Mouse (Mus musculus): ENCODE data around the gene Tbc1d4. TPM values are rescaled to one million over a fixed set of nuclear protein-coding genes. Genes with fewer than 3 reads are reported as not detected.

Tbc1d4 gene
- polyA plus RNA-seq, 1 experiment from 2014 or later = 5.9 TPM

- Histone ChIP-seq H3K9me3 (ENCODE audit: control insufficient read depth, low read length) (no peaks in the 10 kb centered on the region), H3K4me1 (replicated peaks; ENCODE audit: control insufficient read depth, insufficient read depth, low read length) (no peaks in the 10 kb centered on the region), H3K27me3 (ENCODE audit: control insufficient read depth, insufficient read depth, low read length) (no peaks in the 10 kb centered on the region), H3K27ac (no peak overlapping the region), H3K9ac (no peak overlapping the region), H3K36me3 (replicated peaks; ENCODE audit: control insufficient read depth, insufficient read depth) (no peaks in the 10 kb centered on the region), H3K4me2 (replicated peaks) (no peak overlapping the region), H3K4me3 (replicated peaks; ENCODE audit: low read length) (no peak overlapping the region)
- DNase-seq (ENCODE audit: low spot score) = no peak
- ATAC-seq (ENCODE audit: low FRiP score) = no peak
- 86% methylated on average over 20 of the region's 20 CpGs for WGBS
These were observed 60.0 kb downstream of the Tbc1d4 start for GRCm38 (mm10) chr14:101548885-101549573.

- H3K4me3 ChIP-seq (replicated peaks; ENCODE audit: low read length) = no peak overlapping the region
- DNase-seq (ENCODE audit: low spot score) (no peak), ATAC-seq (ENCODE audit: low FRiP score) (no peak)
- H3K9me3 ChIP-seq (ENCODE audit: control insufficient read depth, low read length) = no peaks in the 10 kb centered on the region
- H3K9ac ChIP-seq = no peak overlapping the region
- 0 out of 2 replicates have a peak, but pooled peaks cover 6% of the 10 kb centered on the region for H3K4me1 ChIP-seq (replicated peaks; ENCODE audit: control insufficient read depth, insufficient read depth, low read length)
- no peaks in the 10 kb centered on the region for H3K36me3 ChIP-seq (replicated peaks; ENCODE audit: control insufficient read depth, insufficient read depth)
- no peaks in the 10 kb centered on the region for H3K27me3 ChIP-seq (ENCODE audit: control insufficient read depth, insufficient read depth, low read length)
- 75% methylated on average over 9 of the region's 9 CpGs for WGBS
- no peak overlapping the region for H3K4me2 ChIP-seq (replicated peaks)
- no peak overlapping the region for H3K27ac ChIP-seq
These were observed 67.1 kb downstream of the Tbc1d4 start for GRCm38 (mm10) chr14:101541863-101542262.

- Histone ChIP-seq H3K9ac (no peak overlapping the region), H3K4me2 (replicated peaks) (no peak overlapping the region), H3K9me3 (ENCODE audit: control insufficient read depth, low read length) (no peaks in the 10 kb centered on the region), H3K27ac (no peak overlapping the region), H3K4me1 (replicated peaks; ENCODE audit: control insufficient read depth, insufficient read depth, low read length) (0 out of 2 replicates have a peak, but pooled peaks cover 6% of the 10 kb centered on the region), H3K4me3 (replicated peaks; ENCODE audit: low read length) (no peak overlapping the region), H3K36me3 (replicated peaks; ENCODE audit: control insufficient read depth, insufficient read depth) (no peaks in the 10 kb centered on the region), H3K27me3 (ENCODE audit: control insufficient read depth, insufficient read depth, low read length) (no peaks in the 10 kb centered on the region)
- DNase-seq (ENCODE audit: low spot score) (no peak), ATAC-seq (ENCODE audit: low FRiP score) (no peak)
- WGBS = 90% methylated on average over 5 of the region's 5 CpGs
These were observed 67.8 kb downstream of the Tbc1d4 start for GRCm38 (mm10) chr14:101541141-101541540.

- Histone ChIP-seq H3K9ac (no peak overlapping the region), H3K27ac (no peak overlapping the region), H3K27me3 (ENCODE audit: control insufficient read depth, insufficient read depth, low read length) (no peaks in the 10 kb centered on the region), H3K36me3 (replicated peaks; ENCODE audit: control insufficient read depth, insufficient read depth) (no peaks in the 10 kb centered on the region), H3K9me3 (ENCODE audit: control insufficient read depth, low read length) (no peaks in the 10 kb centered on the region), H3K4me3 (replicated peaks; ENCODE audit: low read length) (no peak overlapping the region), H3K4me1 (replicated peaks; ENCODE audit: control insufficient read depth, insufficient read depth, low read length) (0 out of 2 replicates have a peak, but pooled peaks cover 6% of the 10 kb centered on the region), H3K4me2 (replicated peaks) (no peak overlapping the region)
- no peak for DNase-seq (ENCODE audit: low spot score)
- ATAC-seq (ENCODE audit: low FRiP score) = no peak
- 100% methylated on average over 3 of the region's 3 CpGs for WGBS
These were observed 68.5 kb downstream of the Tbc1d4 start for GRCm38 (mm10) chr14:101540466-101540865.

GRCm38 (mm10) chr14:101537906-101538305 is 71.1 kb downstream of the Tbc1d4 start:
- Histone ChIP-seq H3K4me1 (replicated peaks; ENCODE audit: control insufficient read depth, insufficient read depth, low read length) (0 out of 2 replicates have a peak, but pooled peaks cover 6% of the 10 kb centered on the region), H3K4me2 (replicated peaks) (no peak overlapping the region), H3K9me3 (ENCODE audit: control insufficient read depth, low read length) (no peaks in the 10 kb centered on the region), H3K36me3 (replicated peaks; ENCODE audit: control insufficient read depth, insufficient read depth) (no peaks in the 10 kb centered on the region), H3K9ac (no peak overlapping the region), H3K27me3 (ENCODE audit: control insufficient read depth, insufficient read depth, low read length) (no peaks in the 10 kb centered on the region), H3K4me3 (replicated peaks; ENCODE audit: low read length) (no peak overlapping the region), H3K27ac (no peak overlapping the region)
- DNase-seq (ENCODE audit: low spot score) (no peak), ATAC-seq (ENCODE audit: low FRiP score) (peak; percentile 34; the same call in 1 of the 2 replicates)
- 55% methylated on average over 2 of the region's 2 CpGs for WGBS

GRCm38 (mm10) chr14:101537413-101537812 is 71.6 kb downstream of the Tbc1d4 start:
- WGBS = 67% methylated on average over 1 of the region's 1 CpGs
- Histone ChIP-seq H3K4me2 (replicated peaks) (no peak overlapping the region), H3K36me3 (replicated peaks; ENCODE audit: control insufficient read depth, insufficient read depth) (no peaks in the 10 kb centered on the region), H3K27me3 (ENCODE audit: control insufficient read depth, insufficient read depth, low read length) (no peaks in the 10 kb centered on the region), H3K27ac (no peak overlapping the region), H3K9ac (no peak overlapping the region), H3K4me3 (replicated peaks; ENCODE audit: low read length) (no peak overlapping the region), H3K4me1 (replicated peaks; ENCODE audit: control insufficient read depth, insufficient read depth, low read length) (0 out of 2 replicates have a peak, but pooled peaks cover 6% of the 10 kb centered on the region), H3K9me3 (ENCODE audit: control insufficient read depth, low read length) (no peaks in the 10 kb centered on the region)
- no peak for DNase-seq (ENCODE audit: low spot score)
- ATAC-seq (ENCODE audit: low FRiP score) = no peak; the same call in 1 of the 2 replicates

GRCm38 (mm10) chr14:101532090-101532695 is 76.8 kb downstream of the Tbc1d4 start:
- Histone ChIP-seq H3K4me1 (replicated peaks; ENCODE audit: control insufficient read depth, insufficient read depth, low read length) (no peaks in the 10 kb centered on the region), H3K27ac (no peak overlapping the region), H3K4me2 (replicated peaks) (no peak overlapping the region), H3K4me3 (replicated peaks; ENCODE audit: low read length) (no peak overlapping the region), H3K27me3 (ENCODE audit: control insufficient read depth, insufficient read depth, low read length) (no peaks in the 10 kb centered on the region), H3K9ac (no peak overlapping the region), H3K9me3 (ENCODE audit: control insufficient read depth, low read length) (no peaks in the 10 kb centered on the region), H3K36me3 (replicated peaks; ENCODE audit: control insufficient read depth, insufficient read depth) (no peaks in the 10 kb centered on the region)
- 53% methylated on average over 7 of the region's 7 CpGs for WGBS
- no peak for ATAC-seq (ENCODE audit: low FRiP score)
- no peak for DNase-seq (ENCODE audit: low spot score)

- Histone ChIP-seq H3K36me3 (replicated peaks; ENCODE audit: control insufficient read depth, insufficient read depth) (no peaks in the 10 kb centered on the region), H3K27me3 (ENCODE audit: control insufficient read depth, insufficient read depth, low read length) (no peaks in the 10 kb centered on the region), H3K9me3 (ENCODE audit: control insufficient read depth, low read length) (no peaks in the 10 kb centered on the region), H3K4me3 (replicated peaks; ENCODE audit: low read length) (no peak overlapping the region), H3K4me1 (replicated peaks; ENCODE audit: control insufficient read depth, insufficient read depth, low read length) (no peaks in the 10 kb centered on the region), H3K9ac (no peak overlapping the region), H3K4me2 (replicated peaks) (no peak overlapping the region), H3K27ac (no peak overlapping the region)
- no peak for DNase-seq (ENCODE audit: low spot score)
- no peak for ATAC-seq (ENCODE audit: low FRiP score)
- 35% methylated on average over 2 of the region's 2 CpGs for WGBS
These were observed 78.5 kb downstream of the Tbc1d4 start for GRCm38 (mm10) chr14:101530455-101530854.

GRCm38 (mm10) chr14:101529194-101529593 is 79.8 kb downstream of the Tbc1d4 start:
- DNase-seq (ENCODE audit: low spot score) (no peak), ATAC-seq (ENCODE audit: low FRiP score) (no peak)
- Histone ChIP-seq H3K36me3 (replicated peaks; ENCODE audit: control insufficient read depth, insufficient read depth) (no peaks in the 10 kb centered on the region), H3K9ac (no peak overlapping the region), H3K4me1 (replicated peaks; ENCODE audit: control insufficient read depth, insufficient read depth, low read length) (no peaks in the 10 kb centered on the region), H3K9me3 (ENCODE audit: control insufficient read depth, low read length) (no peaks in the 10 kb centered on the region), H3K27me3 (ENCODE audit: control insufficient read depth, insufficient read depth, low read length) (no peaks in the 10 kb centered on the region), H3K27ac (no peak overlapping the region), H3K4me2 (replicated peaks) (no peak overlapping the region), H3K4me3 (replicated peaks; ENCODE audit: low read length) (no peak overlapping the region)
- WGBS = 90% methylated on average over 6 of the region's 6 CpGs

All from hindbrain, embryonic 14.5 days (tissue).